Mouse (Mus musculus): ENCODE results near the gene Gabpb2.
A peak's percentile ranks its signal among the peaks of the same experiment; 100 is the strongest.

Gene Gabpb2

DNA sequence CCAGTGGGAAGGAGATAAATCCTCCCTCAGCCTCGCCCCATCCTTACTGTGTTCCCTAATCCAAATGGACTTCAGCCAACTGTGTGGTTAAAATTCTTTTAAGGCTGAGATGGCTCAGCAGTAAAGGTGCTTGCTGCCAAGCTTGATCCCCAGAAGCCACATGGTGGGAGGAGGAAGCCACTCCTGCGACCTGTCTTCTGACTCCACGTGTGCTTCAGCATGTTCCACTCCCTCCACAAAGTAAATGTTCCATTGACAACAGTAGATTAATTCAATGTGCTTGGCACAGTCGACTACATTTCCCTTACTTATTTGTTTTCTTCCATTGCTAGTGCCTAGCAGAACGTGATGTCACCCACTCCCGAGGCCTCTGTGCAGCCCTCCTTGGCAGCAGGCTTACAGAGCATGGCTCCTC is 23.0 kb downstream of the Gabpb2 start:
- no peak for DNase-seq

DNA sequence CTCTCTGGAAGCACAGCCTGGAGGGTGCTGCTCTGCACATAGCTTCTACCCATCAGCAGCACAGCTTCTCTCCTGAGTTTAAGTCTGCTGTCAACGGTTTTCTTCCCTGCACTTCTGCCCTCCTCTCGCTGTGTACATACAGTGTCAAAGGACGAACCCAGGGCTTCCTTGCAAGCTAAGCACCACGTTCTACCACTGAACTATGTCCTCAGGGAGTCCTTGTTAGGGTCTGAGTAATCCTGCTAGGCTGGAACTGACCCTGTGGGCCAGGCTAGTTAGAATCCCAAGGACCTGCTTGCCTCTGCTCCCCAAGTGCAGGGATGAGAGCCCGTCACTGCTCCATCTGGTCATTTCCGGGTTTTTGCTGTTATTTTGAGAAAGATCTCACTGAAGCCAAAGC is 30.8 kb downstream of the Gabpb2 start:
- DNase-seq: no peak

DNA sequence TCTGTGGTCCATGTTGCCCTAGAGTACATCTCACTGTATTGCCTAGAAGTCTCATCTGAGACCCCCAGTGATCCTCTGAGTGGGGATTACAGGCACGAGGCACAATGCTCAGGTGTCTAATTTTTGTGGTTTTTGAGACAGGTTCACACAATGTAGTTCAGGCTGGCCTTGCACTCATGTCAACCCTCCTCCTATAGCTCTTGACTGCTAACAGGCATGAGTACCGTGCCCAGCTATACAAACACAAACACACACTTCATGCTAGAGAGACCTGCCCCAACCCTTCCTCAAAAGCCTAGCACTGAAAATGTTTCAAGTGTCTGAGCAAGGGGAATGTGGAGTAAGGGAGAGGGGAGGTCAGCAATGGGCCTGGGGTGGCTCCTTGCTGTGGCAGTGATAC is 31.6 kb downstream of the Gabpb2 start:
- no peak for DNase-seq

DNA sequence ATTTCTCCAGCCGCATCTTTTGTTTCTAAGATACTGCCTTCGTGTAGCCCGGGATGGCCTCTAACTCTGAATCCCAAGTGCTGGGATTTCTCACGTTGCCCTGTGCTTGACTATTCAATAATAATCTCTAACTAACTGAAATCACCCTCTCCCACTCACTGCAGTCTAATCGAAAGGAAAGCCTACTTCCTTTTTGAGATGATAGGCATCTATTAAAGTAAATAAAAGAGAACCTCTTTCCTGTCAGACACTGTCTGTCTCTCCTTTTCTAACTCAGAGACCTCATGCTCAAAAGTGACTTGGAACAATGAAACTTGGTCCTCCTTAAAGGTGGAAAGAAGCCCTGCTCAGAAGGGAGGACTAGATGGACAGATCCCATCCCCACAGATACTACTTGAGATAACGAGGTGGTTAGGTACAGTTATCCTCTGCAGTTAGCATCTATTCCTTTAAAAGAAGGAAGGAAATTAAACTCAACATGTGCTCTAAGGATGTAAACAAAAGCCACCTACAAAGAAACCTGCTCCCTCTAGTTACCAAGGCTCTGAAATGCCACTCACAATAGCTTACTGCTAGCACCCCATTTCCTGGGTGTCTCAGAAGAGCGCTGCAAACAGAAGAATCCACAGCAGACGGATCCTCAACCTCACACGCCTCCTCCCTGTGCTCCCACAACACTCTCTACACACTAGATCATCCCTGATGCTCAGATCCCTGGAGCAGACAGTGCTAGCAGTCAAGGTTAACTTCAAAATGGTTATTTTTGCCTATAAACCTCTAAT is 32.7 kb downstream of the Gabpb2 start:
- DNase-seq: no peak

DNA sequence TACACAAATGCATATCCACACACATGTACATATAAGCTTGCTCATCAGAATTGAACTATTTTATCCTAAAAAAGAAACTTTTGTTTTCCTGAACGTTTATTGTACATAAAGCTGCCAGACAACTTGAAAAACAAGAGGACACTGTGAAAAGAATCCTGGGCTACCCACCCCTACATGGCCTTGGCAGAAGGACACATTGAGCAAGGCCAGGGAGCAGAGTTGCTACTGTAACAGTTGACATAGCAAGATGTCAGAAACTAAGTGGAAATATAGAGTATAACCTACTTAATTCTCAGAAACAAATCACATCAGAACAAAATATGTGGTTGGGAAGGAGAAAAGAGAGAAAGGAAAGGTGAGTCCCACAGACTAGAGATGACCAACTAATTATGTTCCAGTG is 35.9 kb downstream of the Gabpb2 start:
- no peak for DNase-seq

DNA sequence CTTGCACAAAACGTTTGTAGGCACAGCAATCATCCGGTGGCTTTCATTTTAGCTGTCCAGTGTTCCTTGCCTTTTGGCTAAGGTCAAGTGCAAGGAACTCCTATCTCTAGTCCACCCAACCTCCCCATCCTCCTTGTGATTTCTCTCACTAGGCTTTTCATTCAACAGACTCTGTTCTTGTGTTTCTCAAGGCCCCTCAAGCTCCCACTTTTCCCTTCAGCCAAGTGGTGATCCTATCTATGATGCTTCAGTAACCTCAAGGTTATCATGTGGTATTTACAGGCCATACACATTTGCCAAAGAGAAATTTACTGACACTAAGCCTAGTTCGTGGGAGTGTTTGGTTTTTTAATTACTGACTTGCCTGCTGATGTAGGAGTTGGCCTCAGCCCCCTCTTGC is 37.8 kb downstream of the Gabpb2 start:
- no peak for DNase-seq

DNA sequence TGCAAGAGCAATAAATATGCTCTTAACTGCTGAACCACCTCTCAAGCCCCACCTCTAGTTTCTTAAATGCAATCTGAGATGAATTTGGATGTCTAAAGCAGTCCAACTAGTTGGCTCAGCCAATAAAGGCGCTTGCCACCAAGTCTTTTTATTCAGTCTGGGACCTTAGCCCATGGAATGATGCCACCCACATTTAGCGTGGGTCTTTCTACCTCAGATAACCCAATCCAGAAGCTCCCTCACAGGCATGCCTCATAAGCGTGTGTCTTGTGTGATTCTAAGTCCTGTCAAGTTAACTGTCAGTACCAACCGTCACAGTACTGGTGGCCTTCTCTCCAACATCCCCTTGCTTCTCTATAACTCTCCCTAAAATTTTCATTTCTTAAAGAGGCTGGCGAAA is 38.8 kb downstream of the Gabpb2 start:
- DNase-seq: no peak

DNA sequence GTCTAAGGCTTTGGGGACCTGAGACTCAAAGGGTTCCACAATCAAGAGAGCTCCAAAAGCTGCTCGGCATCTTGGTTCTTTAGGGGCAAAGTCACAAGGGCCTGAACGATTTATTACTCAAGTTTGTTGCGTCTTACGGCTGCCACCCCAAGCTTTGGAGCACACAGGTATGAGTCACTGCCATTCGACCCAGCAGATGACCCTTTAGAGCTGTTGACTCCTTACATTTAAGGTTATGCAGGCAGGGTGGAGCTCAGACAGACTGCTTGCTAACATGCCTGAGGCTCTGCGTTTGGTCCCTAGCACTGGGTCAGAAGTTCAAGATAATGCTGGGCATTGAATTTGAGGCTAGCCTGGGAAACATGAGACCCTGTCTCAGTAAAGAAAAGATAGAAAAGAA is 40.1 kb downstream of the Gabpb2 start:
- no peak for DNase-seq

DNA sequence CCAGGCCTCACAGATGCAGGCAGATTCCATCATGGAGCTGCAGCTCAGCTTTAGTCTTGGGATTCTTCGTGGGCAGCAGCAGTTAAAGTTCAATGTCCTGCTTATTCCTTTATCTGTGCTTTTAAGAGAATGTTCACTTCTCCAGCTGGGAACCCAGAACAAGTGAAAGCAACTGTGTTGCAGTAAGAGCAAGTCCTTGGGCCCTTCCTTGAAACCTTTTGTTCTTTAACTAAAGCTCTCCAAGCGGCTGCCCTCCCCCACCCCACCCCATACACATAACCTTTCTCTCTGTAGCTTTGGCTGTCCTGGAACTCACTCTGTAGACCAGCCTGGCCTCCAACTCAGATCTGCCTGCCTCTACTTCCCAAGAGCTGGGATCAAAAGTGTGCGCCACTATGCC is 41.2 kb downstream of the Gabpb2 start:
- DNase-seq: no peak

DNA sequence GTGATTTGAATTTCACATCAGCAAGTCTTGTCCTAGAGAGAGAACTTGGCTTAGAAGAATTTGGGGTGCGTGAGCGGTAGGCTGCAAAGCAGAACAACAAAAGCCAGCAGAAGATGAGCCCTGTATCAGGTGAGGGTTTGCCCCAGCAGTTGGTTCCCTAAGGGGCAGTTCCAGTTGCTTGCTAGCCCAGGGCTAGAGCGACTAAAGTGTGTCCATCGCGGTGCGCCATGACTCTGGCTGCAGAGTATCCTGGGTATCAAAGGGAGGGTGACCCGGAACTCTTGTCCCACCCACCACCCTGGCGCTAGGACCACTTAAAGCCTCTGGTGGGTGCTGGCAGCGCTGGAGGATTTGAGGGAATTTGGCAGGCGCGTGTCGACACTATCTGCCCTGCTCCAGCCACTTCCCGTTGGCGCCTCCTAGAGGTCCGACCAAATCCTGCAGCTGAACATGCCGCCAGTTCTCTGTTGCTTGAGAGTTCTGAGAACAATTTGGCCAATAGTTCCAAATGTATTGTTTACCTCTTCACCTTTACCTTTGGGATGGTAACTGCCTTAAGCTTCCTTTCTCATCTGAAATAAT is 43.6 kb downstream of the Gabpb2 start:
- peak; percentile 87 for DNase-seq

DNA sequence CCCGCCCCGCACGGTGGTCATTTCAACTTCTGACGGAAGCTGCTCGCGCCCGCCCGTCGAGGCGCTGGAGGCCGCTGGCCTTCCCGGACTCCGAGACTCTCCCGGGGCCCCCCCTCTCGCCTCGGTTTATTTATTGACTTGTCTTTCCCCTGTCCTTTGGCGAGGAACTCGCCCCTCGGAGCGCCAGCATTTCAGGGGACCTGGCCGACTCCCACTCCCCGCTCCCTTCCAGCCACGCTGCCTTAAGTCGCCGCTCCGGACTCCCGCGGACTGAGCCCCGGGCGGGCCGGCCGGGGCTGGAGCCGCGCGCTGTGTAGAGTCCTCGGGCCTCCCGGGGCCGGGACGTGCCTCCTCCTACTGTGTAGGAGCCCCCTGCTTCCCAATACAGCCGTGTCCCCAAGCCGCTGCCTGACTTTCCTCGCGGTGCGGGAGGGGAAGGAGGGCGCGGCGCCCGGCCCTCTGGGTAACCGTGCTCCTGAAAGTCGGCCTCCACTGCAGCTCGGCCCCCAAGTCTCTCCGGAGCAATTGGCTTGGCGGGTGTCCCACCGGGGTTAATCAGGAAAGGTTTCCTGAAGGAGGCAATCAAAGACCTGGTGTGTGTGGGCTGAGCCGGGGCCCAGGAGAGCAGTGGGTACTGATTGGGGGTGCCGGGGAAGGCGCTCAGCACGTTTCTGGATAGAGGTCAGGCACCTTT is 44.3 kb downstream of the Gabpb2 start:
- DNase-seq: peak; percentile 43

DNA sequence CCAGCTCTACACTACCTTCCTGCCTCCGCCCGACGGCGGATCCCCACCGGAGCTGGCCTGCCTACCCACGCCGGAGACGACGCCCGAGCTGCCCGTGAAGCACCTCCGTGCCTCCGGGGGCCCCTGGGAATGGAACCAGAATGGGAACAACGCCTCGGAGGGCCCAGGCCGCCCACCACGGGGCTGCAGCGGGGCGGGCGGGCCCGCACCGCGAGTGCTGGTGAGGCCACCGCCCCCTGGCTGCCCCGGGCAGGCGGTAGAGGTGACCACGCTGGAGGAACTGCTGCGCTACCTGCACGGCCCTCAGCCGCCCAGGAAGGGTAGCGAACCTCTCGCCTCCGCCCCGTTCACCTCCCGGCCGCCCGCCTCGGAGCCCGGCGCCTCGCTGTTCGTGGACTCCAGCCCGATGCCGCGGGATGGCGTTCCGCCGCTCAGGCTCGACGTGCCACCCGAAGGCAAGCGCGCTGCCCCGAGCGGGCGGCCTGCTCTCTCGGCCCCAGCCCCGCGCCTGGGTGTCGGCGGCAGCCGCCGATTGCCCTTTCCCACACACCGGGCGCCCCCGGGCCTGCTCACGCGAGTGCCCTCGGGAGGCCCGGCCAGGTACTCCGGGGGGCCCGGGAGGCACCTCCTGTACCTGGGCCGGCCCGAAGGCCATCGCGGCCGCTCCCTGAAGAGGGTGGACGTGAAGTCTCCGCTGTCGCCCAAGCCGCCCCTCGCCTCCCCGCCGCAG is 45.0 kb downstream of the Gabpb2 start:
- DNase-seq: no peak

DNA sequence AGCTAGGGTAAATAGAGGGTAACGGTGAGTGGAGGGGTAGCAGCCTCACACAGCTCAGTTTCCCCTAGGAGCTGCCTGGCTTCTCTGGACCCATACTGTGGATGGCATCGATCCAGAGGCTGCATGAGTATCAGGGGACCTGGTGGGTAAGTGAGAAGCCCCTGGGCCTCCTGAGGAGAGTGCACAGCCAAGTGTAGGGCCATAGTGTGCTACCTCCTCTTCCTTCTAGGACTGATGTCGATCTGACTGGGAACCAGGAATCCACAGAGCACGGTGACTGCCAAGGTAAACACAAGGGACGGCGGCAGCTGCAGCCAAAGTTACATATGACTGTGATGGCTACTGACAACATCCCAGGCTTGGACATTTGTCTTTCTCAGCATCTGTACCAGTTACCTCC is 46.6 kb downstream of the Gabpb2 start:
- no peak for DNase-seq

DNA sequence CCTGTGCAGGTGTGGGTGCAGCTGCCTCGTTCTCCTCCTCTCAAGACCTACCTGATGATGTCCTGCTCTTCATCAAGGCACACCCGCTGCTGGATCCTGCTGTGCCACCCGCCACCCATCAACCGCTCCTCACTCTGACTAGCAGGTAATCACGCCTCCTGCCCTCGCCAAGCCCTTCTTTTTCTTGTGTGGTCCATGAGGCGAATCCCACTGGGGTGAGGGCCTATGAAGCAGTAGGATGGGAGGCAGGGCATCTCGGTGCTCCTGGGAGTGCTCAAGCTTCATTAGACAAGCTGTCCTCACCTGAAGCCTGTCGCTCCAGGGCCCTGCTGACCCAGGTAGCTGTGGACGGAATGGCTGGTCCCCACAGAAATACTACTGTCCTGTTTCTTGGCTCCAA is 47.7 kb downstream of the Gabpb2 start:
- DNase-seq: no peak

DNA sequence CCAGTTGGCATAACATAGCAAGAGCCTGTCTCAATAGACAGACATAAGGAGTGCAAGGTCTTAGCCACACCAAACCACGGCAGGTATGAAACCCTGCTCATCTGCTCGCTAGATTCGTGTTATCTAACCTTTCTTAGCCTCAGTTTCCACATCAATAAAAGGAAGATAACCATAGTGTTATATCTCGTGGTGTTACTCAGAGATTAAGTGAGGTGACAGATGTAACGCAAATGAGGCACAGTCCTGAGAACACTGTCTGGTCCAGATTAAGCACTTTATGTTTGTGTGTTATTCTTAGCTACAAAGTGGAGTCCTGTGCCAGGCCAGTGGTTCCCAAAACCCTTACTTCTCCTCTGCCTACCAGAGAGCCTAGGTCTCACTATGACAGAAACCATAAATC is 52.9 kb downstream of the Gabpb2 start:
- no peak for DNase-seq

DNA sequence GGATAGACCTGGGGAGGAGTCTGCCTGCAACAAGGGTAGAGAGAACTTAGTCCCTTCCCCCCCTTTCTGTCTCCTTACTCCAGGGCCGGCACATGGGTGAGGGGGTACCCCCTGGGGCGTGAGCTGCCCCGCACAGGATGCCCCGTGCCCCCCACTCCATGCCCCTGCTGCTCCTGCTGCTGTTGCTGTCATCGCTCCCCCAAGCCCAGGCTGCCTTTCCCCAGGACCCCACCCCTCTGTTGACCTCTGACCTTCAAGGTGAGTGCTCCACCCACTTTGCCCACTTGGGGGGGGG is 53.5 kb downstream of the Gabpb2 start:
- no peak for DNase-seq

DNA sequence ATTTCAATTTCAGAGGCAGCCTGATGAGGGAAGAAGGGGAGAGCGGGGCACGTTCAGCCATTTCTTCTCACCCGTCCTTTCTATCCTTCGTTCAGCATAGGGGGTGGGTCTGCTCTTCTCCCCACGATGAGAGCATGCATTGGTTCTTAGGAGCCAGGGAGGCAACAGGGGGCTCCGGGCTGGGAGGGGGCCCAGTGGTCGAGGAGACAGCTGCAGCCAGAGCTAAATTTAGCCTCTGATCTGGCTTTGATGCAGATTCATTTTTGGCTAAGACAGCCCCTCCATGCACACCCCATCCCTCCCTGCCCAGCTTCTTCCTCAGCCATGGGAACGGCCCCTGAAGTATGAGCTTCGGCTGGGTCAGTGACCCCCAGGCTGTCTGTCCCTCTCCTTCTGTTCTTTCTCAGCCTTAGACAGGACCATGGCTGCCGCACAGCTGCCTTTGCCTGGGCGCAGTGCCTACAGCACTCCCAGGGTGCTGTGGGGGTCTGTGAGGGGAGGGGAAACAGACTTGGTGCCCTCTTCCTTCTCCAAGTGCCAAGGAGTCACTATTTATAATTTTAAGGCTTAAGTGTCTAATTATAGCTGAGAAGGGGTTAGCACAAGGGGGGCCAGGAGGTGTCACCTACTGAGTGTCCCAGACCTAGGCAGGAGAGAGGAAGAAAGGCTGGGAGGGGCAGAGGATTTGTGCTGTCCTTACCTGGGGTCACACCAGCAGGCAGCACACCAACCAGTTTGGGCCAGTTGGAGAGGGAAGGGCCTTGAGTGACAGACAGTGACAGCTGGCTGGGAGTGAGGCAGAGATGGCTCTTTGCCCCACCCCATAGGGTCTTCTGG is 54.1 kb downstream of the Gabpb2 start:
- peak; percentile 32 for DNase-seq

DNA sequence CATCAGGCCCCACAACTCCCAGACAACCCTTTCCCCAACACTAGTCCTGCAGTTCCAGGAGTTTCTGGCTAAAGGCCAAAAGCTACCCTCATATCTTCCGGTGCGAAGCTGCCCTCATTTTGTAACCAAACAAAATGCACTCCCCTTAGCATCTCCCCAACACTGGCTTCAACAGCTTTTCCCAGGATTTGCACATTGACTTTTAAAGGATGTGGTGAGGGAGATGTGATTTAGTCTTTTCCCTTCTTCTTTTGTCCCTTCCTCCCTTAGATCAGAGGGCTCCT is 55.4 kb downstream of the Gabpb2 start:
- no peak for DNase-seq

DNA sequence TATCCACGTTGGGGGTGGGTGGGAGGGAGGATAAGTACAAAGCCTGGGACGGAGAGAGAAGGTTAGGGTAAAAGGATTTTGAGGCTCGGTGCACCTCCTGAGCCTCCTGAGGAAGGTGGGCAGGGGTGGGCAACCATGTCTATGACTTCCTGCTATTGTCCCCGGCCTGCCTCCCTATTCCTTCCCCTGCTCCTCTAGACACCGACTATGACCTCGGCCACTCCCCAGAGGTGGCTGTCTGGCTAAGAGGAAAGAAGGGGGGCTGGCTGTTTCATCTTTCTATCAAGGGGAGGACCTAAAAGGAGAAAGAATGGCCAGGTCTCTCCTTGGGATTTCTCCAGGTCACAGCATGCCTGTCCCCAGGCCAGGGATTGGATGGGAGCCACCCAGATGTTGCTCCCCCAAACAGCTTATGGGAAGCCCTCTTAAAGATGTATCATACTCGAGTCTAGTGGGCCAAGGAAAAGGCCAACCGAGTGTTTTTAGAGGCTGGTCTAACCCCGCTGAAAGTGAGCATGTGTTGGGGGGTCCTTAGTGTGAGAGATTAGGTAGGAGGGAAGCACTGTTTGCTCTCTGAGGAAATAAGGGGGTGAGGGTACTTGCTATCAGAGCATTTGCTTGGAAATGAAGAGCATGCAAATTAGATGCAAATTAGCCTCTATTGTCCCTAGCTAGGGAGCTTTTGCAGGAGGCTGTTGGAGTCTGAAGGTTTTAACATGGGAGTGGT is 55.9 kb downstream of the Gabpb2 start:
- DNase-seq: peak; percentile 26

DNA sequence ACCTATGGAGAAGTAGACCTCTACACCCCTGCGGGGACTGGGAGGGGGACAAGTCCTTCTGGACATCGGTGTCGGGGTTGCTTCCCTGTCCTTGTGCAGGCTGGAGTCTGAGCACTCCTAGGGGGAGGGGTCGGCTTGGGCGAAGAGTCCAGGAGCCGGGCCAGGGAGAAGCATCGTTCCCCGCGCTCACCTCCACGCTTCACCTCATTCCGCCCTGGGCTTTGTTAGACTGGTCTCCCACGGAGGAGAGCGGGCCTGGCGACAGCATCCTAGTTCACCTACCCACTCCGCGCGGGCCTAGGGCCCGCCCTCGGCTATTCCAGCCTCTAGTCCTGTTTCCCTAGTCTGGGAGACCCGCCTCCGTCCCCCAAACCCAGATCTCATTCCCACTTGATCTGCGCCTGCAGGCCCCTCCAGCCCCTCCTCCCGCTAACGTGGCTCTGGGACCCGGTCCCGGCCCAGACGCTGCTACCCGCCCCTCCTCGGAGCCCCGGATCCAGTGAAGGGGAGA is 56.6 kb downstream of the Gabpb2 start:
- peak; percentile 48 for DNase-seq

DNA sequence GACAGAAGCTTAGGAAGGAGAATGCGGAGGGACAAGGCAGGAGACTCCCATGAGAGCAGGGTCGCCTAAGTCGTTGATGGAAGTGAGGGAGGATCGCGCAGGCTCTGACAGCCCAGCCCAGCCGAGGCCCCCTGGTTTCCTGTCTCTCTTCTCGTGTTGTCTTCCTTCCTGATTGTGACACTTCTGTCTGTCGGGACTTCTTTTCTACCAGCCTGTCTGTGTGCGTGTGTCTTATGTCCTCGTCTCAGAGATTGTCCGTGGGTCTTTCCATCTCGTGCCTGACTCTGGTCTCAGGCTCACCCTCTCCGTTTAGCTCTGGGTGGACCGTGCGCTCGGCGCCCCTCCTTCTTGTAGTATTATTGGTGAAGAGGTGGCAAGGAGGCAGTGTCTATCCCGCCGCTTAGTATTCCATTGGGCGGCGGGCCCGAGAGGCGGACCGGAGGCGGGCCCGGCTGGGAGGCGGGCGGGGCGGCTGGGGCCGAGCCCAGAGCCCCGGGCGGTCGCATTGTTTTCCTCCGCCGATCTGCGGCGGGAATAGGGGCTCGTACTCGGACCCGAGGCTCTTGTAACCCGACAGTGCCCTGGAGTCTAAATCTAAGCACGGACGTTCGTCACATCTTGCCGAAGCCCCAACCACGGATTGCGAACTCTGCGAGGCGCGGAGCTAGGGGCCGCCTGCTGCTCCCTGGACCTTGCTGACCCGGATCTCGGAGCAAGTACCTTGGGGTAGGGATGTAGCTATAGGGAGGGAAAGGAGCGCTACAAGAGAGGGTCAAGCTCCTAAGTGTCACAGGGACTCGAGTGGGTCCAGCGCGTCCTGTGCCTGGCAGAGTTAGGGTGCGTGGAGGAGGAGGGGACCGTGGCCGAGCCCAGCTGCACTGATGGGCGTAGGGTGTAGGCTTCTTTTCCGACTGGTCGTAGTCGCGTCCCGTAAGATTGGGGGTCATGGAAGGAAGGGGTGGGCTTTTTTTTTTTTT is 57.4 kb downstream of the Gabpb2 start, which contains the start of gene Sema6c:
Gene Sema6c, plus strand, starts transcription at position 471 of the 977 bp plus-strand sequence.
- peak; percentile 95 for DNase-seq

Measured in retina, postnatal 1 day (tissue).